Mouse (Mus musculus): ENCODE data around the gene Tiam2.

- TF ChIP-seq POLR2A (IDR thresholded peaks at IDR 0.05; ENCODE audit: borderline replicate concordance, extremely low read depth, low read depth, low read length): no peak
- TF ChIP-seq CTCF (IDR thresholded peaks at IDR 0.05; ENCODE audit: insufficient read depth, low read length): no peak
Observed at GRCm38 (mm10) chr17:3506508-3506907, 180.1 kb downstream of the Tiam2 start.
